Mouse (Mus musculus) skeletal muscle tissue, adult 2 months (tissue): ENCODE data around the gene Mta2.

Experiments
- DNase-seq: peaks from one replicate; pipeline ENCODE4 v3.0.0-alpha.2; 2012; ENCODE audit warnings: low read depth, low spot score

The Mta2 gene

GRCm38 (mm10) chr19:8929224-8930088, 12.2 kb upstream of the Mta2 start, which contains the start of the genes Rom1 and Eml3:
Gene Rom1, minus strand, starts transcription at chr19:8929356.
Gene Eml3, plus strand, starts transcription at chr19:8929552.
- DNase-seq: peak; percentile 88

- DNase-seq: no peak
These were observed 11.6 kb upstream of the Mta2 start for GRCm38 (mm10) chr19:8930117-8930516.

GRCm38 (mm10) chr19:8930771-8931170, 10.9 kb upstream of the Mta2 start:
- no peak for DNase-seq

- no peak for DNase-seq
These were observed 4.9 kb upstream of the Mta2 start for GRCm38 (mm10) chr19:8936736-8937135.

GRCm38 (mm10) chr19:8940526-8941133, 1.0 kb upstream of the Mta2 start:
- no peak for DNase-seq

- no peak for DNase-seq
These were observed 550 bp upstream of the Mta2 start for GRCm38 (mm10) chr19:8941136-8941514.

GRCm38 (mm10) chr19:8942276-8942964, 745 bp downstream of the Mta2 start:
- DNase-seq: no peak

GRCm38 (mm10) chr19:8943047-8943446, 1.4 kb downstream of the Mta2 start:
- DNase-seq: no peak

- no peak for DNase-seq
These were observed 2.4 kb downstream of the Mta2 start for GRCm38 (mm10) chr19:8944062-8944461.

- no peak for DNase-seq
These were observed 3.1 kb downstream of the Mta2 start for GRCm38 (mm10) chr19:8944750-8945149.

GRCm38 (mm10) chr19:8945251-8945650, 3.6 kb downstream of the Mta2 start:
- no peak for DNase-seq

GRCm38 (mm10) chr19:8946929-8947328, 5.3 kb downstream of the Mta2 start:
- DNase-seq: no peak

- no peak for DNase-seq
These were observed 8.5 kb downstream of the Mta2 start for GRCm38 (mm10) chr19:8950190-8950589.

GRCm38 (mm10) chr19:8952241-8952640, 10.6 kb downstream of the Mta2 start:
- DNase-seq: no peak

GRCm38 (mm10) chr19:8953135-8954039, 11.7 kb downstream of the Mta2 start, which contains the start of gene Tut1:
Gene Tut1, plus strand, starts transcription at chr19:8953847.
- DNase-seq: peak; percentile 92

- no peak for DNase-seq
These were observed 12.5 kb downstream of the Mta2 start for GRCm38 (mm10) chr19:8954171-8954570.

GRCm38 (mm10) chr19:8962256-8962655, 20.6 kb downstream of the Mta2 start:
- no peak for DNase-seq

- no peak for DNase-seq
These were observed 23.4 kb downstream of the Mta2 start for GRCm38 (mm10) chr19:8965075-8965474.

GRCm38 (mm10) chr19:8965771-8966170, 24.1 kb downstream of the Mta2 start:
- DNase-seq: no peak

- no peak for DNase-seq
These were observed 24.5 kb downstream of the Mta2 start for GRCm38 (mm10) chr19:8966198-8966589.
